Mouse (Mus musculus) midbrain, embryonic 15.5 days (tissue): Measurements from ENCODE around the gene Msrb3. TPM values are rescaled to one million over a fixed set of nuclear protein-coding genes. Genes with fewer than 3 reads are reported as not detected.
A peak's percentile ranks its signal among the peaks of the same experiment; 100 is the strongest.

Source experiments
- ATAC-seq: fragments of 200-750 bp; cut with Nextera tagmentation; replicated peaks from 2 replicates; pipeline ENCODE4 v1.8.0; 2017; ENCODE audit warnings: moderate TSS enrichment
- H3K27ac ChIP-seq: fragments of 300-500 bp; sonication (generic); 2 replicates; pipeline ENCODE4 v1.5.1; 2015; ENCODE audit warnings: mild to moderate bottlenecking, inconsistent platforms
- H3K27me3 ChIP-seq: fragments of 300-500 bp; sonication (generic); replicated peaks from 2 replicates; pipeline ENCODE4 v1.6.1; 2015; ENCODE audit warnings: inconsistent platforms
- H3K36me3 ChIP-seq: fragments of 300-500 bp; sonication (generic); replicated peaks from 2 replicates; pipeline ENCODE4 v1.6.1; 2015; ENCODE audit warnings: inconsistent platforms
- H3K4me1 ChIP-seq: fragments of 300-500 bp; sonication (generic); 2 replicates; pipeline ENCODE4 v1.6.1; 2015; ENCODE audit warnings: inconsistent platforms
- H3K4me2 ChIP-seq: fragments of 300-500 bp; sonication (generic); 2 replicates; pipeline ENCODE4 v1.6.1; 2015; ENCODE audit warnings: inconsistent platforms, mild to moderate bottlenecking, moderate library complexity
- H3K4me3 ChIP-seq: fragments of 300-500 bp; sonication (generic); 2 replicates; pipeline ENCODE4 v1.5.1; 2015; ENCODE audit warnings: mild to moderate bottlenecking, inconsistent platforms
- H3K9ac ChIP-seq: fragments of 300-500 bp; sonication (generic); 2 replicates; pipeline ENCODE4 v1.6.1; 2015; ENCODE audit warnings: mild to moderate bottlenecking, inconsistent platforms
- H3K9me3 ChIP-seq: fragments of 300-500 bp; sonication (generic); 2 replicates; pipeline ENCODE4 v1.6.1; 2016; ENCODE audit warnings: inconsistent platforms
- WGBS: fragments of 180-500 bp; shearing (Covaris S2); methylation state at CpG from one replicate; pipeline ENCODE4 v1.1.7; 2015; ENCODE audit warnings: mixed read lengths; 5-methylcytosine and 5-hydroxymethylcytosine counted together
- polyA plus RNA-seq: library from polyadenylated mRNA; unstranded; fragments of >200 nt; fragmentation: Nextera tagmentation; extraction: Ambion mirVana; gene quantifications from 2 replicates; pipeline ENCODE4 v1.2.1, GENCODE M21; 2015

Gene Msrb3
- polyA plus RNA-seq, 1 experiment from 2014 or later = 0.84 TPM

DNA sequence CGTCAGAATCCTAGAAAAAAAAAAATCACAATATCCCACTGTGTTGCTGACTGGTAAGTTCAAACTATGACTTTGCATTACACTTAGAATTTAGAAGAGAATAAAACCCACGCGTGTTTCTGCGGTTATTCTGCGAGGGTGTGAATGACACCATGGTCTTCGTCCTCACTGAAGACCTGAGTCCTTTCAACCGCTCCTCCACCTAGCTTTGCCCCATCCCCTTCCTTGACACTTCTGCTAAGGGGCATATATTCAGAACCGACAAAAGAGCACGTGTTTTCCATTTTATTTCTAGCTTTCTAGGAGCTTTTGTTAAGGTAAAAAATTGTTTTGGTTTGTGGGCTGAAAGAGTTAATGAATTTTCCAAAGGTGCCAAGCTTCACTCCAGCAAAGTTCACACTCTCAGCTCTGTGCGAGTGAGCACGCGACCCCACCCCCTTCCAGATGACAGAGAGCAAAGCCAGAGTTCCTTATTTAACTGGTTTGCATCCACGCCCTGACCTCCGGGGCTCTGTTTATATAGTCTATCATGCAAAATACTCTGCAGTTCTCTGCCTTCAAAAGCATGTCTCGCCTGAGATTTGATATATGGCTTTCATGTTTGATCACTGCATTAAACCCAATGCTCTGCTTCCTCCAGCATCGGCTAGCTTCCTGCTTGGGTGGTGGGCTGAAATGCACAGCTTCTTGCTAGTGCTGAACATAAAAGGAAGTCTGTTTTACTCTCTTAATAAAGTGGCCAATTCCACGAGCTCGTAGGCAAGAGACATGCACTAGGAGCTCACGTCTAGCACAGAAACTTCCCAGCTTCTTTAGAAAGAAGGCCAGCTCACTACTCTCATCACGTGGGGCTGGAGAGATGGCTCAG lies 77.2 kb downstream of the Msrb3 start:
- Histone ChIP-seq H3K9ac (no peak overlapping the region), H3K27me3 (no peaks in the 10 kb centered on the region), H3K27ac (no peak overlapping the region), H3K4me1 (peaks cover 23% of the 10 kb centered on the region), H3K9me3 (no peaks in the 10 kb centered on the region), H3K36me3 (no peaks in the 10 kb centered on the region), H3K4me2 (no peak overlapping the region), H3K4me3 (no peak overlapping the region)
- 57% methylated on average over 20 of the region's 20 CpGs for WGBS
- ATAC-seq = no peak

DNA sequence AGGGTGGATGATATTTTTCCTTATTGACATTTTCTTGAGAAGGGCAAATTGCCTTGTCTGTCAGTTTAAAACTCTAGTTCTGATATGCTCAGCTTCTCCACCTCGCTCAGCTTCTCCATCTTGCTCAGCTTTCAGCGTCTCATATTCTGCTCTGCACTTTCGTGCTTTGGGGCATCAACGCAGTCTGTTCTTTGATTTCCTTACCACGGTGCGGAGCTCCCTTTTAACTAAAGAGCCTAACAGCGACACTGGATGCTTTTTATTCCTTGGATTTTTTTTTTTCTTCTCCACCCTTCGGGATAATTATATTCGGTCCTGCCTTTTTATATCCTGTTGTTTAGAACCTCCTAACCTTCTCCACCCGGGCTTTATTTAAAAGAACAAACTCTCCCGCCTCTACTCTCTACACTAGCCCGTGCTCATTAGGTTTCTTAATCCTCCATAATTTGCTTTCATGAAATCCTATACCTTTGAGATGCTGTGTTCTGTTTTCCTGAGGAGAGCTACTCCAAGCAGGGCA lies 78.1 kb downstream of the Msrb3 start:
- Histone ChIP-seq H3K27ac (no peak overlapping the region), H3K4me3 (no peak overlapping the region), H3K9ac (no peak overlapping the region), H3K36me3 (no peaks in the 10 kb centered on the region), H3K27me3 (no peaks in the 10 kb centered on the region), H3K9me3 (no peaks in the 10 kb centered on the region), H3K4me2 (no peak overlapping the region), H3K4me1 (peaks cover 15% of the 10 kb centered on the region)
- ATAC-seq = no peak
- 27% methylated on average over 12 of the region's 12 CpGs for WGBS

GRCm38 (mm10) chr10:120815290-120815689 lies 83.6 kb downstream of the Msrb3 start:
- Histone ChIP-seq H3K36me3 (no peaks in the 10 kb centered on the region), H3K27ac (no peak overlapping the region), H3K27me3 (no peaks in the 10 kb centered on the region), H3K4me2 (no peak overlapping the region), H3K4me1 (peaks cover 7% of the 10 kb centered on the region; the same call in 1 of the 2 replicates), H3K4me3 (no peak overlapping the region), H3K9me3 (no peaks in the 10 kb centered on the region), H3K9ac (no peak overlapping the region)
- 83% methylated on average over 5 of the region's 5 CpGs for WGBS
- no peak for ATAC-seq

GRCm38 (mm10) chr10:120811796-120812443 lies 87.0 kb downstream of the Msrb3 start:
- Histone ChIP-seq H3K27me3 (no peaks in the 10 kb centered on the region), H3K9ac (no peak overlapping the region), H3K27ac (no peak overlapping the region), H3K4me2 (no peak overlapping the region), H3K4me3 (no peak overlapping the region), H3K36me3 (no peaks in the 10 kb centered on the region), H3K4me1 (peaks cover 7% of the 10 kb centered on the region; the same call in 1 of the 2 replicates), H3K9me3 (no peaks in the 10 kb centered on the region)
- no peak for ATAC-seq
- 61% methylated on average over 24 of the region's 24 CpGs for WGBS

- ATAC-seq = no peak
- H3K4me3 ChIP-seq = no peak overlapping the region
- no peaks in the 10 kb centered on the region for H3K36me3 ChIP-seq
- no peaks in the 10 kb centered on the region for H3K9me3 ChIP-seq
- H3K9ac ChIP-seq = no peak overlapping the region
- peaks cover 7% of the 10 kb centered on the region; the same call in 1 of the 2 replicates for H3K4me1 ChIP-seq
- WGBS = 79% methylated on average over 4 of the region's 4 CpGs
- no peak overlapping the region for H3K27ac ChIP-seq
- H3K27me3 ChIP-seq = no peaks in the 10 kb centered on the region
- H3K4me2 ChIP-seq = no peak overlapping the region
Observed at GRCm38 (mm10) chr10:120810832-120811571, 87.9 kb downstream of the Msrb3 start.

DNA sequence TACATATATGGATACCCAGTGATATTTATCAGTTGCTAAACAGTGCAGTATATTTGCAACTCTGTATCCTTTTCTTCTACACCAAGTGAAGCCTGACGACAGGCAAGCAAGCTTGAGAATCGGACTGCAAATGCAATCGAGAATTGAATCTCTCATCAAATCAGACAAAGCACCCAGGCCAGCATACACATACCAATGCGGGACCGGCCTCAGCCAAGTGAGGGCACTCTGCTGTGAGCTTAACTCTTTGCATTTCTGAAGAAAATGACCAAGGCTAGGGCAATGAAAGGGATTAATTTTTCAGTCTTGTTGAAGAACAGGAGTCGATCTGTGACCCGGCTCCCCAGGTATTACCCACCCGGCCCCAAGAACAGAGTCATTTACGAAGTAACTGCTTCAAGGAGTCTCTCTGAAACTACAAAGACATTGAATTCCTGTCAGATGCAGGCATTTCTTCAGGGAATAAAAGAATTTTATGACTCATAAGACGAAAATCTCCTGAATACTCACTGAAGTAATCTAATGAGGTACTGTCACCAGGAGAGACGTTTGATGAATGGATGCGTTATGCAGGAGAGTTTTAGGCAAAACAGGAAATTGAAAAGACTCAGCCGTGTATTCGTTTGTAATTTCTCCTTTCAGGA lies 88.7 kb downstream of the Msrb3 start:
- peaks cover 7% of the 10 kb centered on the region; the same call in 1 of the 2 replicates for H3K4me1 ChIP-seq
- no peak for ATAC-seq

DNA sequence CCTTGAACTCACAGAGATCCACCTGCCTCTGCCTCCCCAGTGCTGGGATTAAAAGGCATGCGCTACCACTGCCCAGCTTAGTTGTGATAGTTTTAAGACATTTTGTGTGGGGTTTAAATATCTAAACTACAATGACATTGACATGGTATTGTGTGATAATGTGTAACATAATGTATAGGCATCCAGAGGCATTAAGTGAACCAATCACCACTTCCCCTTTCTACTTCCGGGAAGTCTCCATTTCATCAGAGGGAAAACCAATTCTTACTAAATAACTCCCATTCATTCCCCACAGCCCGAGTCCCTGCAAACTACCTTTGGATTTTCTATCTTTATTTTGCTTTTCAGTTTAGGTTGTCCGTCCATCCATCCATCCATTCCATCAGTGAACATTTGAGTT lies 90.7 kb downstream of the Msrb3 start:
- H3K9me3 ChIP-seq = no peaks in the 10 kb centered on the region
- no peak overlapping the region for H3K9ac ChIP-seq
- ATAC-seq = no peak
- no peak overlapping the region for H3K4me3 ChIP-seq
- H3K27ac ChIP-seq = no peak overlapping the region
- 96% methylated on average over 4 of the region's 4 CpGs for WGBS
- no peak overlapping the region for H3K4me2 ChIP-seq
- H3K4me1 ChIP-seq = peaks cover 7% of the 10 kb centered on the region; the same call in 1 of the 2 replicates
- H3K27me3 ChIP-seq = no peaks in the 10 kb centered on the region
- no peaks in the 10 kb centered on the region for H3K36me3 ChIP-seq

More for the DNA sequence above, 88.7 kb downstream of the Msrb3 start:
- no peaks in the 10 kb centered on the region for H3K36me3 ChIP-seq
- H3K9ac ChIP-seq = no peak overlapping the region
- H3K27me3 ChIP-seq = no peaks in the 10 kb centered on the region
- H3K4me2 ChIP-seq = no peak overlapping the region
- no peak overlapping the region for H3K4me3 ChIP-seq
- 33% methylated on average over 14 of the region's 14 CpGs for WGBS
- no peak overlapping the region for H3K27ac ChIP-seq
- no peaks in the 10 kb centered on the region for H3K9me3 ChIP-seq

DNA sequence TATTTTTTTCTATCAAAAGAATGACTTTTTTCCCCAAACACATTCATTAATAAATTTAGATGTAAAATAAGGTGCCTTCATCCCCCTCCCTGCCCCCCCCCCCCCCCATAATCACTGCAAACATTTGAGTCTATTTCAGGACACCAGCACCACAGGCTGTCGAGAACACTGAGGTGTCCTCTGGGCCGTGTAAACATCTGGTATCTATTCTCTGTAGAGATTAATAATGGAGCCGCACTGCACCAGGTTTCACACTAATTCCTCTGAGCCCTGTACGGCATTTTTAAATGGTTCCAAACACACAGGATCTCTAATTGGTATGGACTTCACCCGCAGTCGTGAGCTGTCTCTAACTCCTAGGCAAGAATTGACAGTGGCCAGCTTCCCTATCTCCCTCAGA lies 97.8 kb downstream of the Msrb3 start:
- no peaks in the 10 kb centered on the region for H3K27me3 ChIP-seq
- no peak overlapping the region for H3K27ac ChIP-seq
- ATAC-seq = no peak
- no peaks in the 10 kb centered on the region for H3K9me3 ChIP-seq
- no peaks in the 10 kb centered on the region for H3K36me3 ChIP-seq
- H3K4me2 ChIP-seq = peak overlapping the region; percentile 6; the same call in 1 of the 2 replicates
- H3K4me1 ChIP-seq = peaks cover 7% of the 10 kb centered on the region
- no peak overlapping the region for H3K9ac ChIP-seq
- no peak overlapping the region for H3K4me3 ChIP-seq
- WGBS = 32% methylated on average over 6 of the region's 6 CpGs

DNA sequence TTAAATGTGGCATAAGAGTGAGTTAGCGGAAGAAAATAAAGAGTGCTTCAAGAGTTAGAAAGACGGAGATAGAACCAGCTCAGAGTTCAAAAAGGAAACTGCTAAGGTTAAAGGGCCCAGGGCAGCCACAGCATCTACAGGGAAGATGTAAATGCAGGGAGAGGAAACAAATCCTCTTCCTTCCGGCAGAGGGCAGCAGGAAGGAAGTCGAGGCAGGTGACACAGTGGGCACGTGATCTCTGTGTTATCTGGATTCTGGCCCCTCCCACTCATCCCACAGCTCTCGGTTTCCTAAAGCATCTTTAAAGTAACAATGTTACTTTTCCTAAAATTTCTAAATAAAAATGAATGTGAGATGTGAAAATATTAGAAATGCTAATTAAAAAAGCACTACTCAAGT lies 99.4 kb downstream of the Msrb3 start:
- 77% methylated on average over 6 of the region's 6 CpGs for WGBS
- H3K4me3 ChIP-seq = no peak overlapping the region
- H3K9me3 ChIP-seq = no peaks in the 10 kb centered on the region
- H3K9ac ChIP-seq = no peak overlapping the region
- peaks cover 8% of the 10 kb centered on the region for H3K4me1 ChIP-seq
- H3K36me3 ChIP-seq = no peaks in the 10 kb centered on the region
- no peaks in the 10 kb centered on the region for H3K27me3 ChIP-seq
- no peak overlapping the region for H3K4me2 ChIP-seq
- H3K27ac ChIP-seq = no peak overlapping the region
- ATAC-seq = no peak

- no peak overlapping the region for H3K9ac ChIP-seq
- H3K36me3 ChIP-seq = no peaks in the 10 kb centered on the region
- WGBS = 92% methylated on average over 4 of the region's 4 CpGs
- H3K4me3 ChIP-seq = no peak overlapping the region
- H3K4me2 ChIP-seq = no peak overlapping the region
- H3K9me3 ChIP-seq = no peaks in the 10 kb centered on the region
- H3K27ac ChIP-seq = no peak overlapping the region
- ATAC-seq = no peak
- peaks cover 9% of the 10 kb centered on the region for H3K4me1 ChIP-seq
- no peaks in the 10 kb centered on the region for H3K27me3 ChIP-seq
Observed at GRCm38 (mm10) chr10:120796749-120797148, 102.2 kb downstream of the Msrb3 start.

DNA sequence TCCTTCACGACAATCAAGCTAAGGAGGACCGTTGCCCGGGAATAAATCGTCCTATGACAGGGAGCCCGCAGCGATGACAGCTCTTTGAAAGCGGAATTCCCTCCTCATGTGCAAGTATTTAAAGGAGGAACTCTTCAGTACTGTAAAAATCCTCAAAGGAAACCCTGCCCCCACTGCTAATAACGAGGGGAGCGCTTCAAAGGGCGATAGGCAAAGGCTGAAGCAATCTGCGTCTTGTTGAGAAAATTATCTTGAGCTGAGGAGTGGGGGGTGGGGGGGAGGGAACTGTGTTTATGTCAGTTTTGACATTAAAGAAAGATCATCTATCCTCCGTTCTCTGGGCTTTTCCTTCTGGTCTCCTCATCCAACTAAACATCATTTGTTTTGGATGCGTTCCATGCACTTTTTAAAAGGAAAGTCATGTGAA lies 104.5 kb downstream of the Msrb3 start:
- Histone ChIP-seq H3K4me2 (peak overlapping the region; percentile 19; the same call in 1 of the 2 replicates), H3K9ac (no peak overlapping the region), H3K4me3 (no peak overlapping the region), H3K27me3 (no peaks in the 10 kb centered on the region), H3K4me1 (peaks cover 6% of the 10 kb centered on the region), H3K27ac (no peak overlapping the region), H3K36me3 (no peaks in the 10 kb centered on the region), H3K9me3 (no peaks in the 10 kb centered on the region)
- no peak for ATAC-seq
- 46% methylated on average over 13 of the region's 13 CpGs for WGBS
